ENCODE assay signal across 13 mouse cellular contexts in the genomic region with DNA sequence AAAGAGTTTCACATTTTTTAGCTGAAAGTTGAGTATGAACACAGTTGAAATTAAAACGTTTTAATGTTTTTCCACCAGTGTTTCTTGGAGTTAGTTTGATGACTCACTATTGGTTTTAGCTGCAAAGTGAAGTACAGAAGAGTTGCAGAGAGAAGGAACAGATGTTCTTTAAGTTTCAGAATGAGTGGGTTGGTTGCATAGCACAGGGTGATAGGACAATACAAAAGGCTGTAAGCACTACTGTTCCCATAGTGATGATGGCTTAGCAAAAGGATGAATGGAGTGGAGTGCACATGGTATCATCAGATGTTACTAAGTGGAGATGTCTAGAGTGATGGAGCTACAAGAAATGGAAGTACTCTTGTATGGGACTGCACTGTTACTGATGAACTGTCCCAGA.
DNase-seq lines count a peak whose midpoint lies in the region; ATAC-seq lines count a peak whose summit lies in the region.
"Had no signal": no experiment of that assay in that cellular context is flagged by ENCODE, and none has a peak within 500 bp of the region (broad histone marks: within the 10 kb centered on the region; RNA-seq: fewer than 3 reads in every experiment).

No protein-coding gene starts in this region.

- H3K27ac ChIP-seq in liver, embryonic 13.5 days, result peak overlapping the region; percentile 99
- H3K27ac ChIP-seq: embryonic facial prominence, embryonic 10.5 days; heart, adult 2 months; kidney, embryonic 15.5 days had no signal

- H3K4me3 ChIP-seq in liver, embryonic 13.5 days (replicated peaks), result no peak overlapping the region
- H3K4me3 ChIP-seq: embryonic facial prominence, embryonic 10.5 days; heart, adult 2 months; kidney, embryonic 15.5 days had no signal

- H3K9me3 ChIP-seq in liver, embryonic 13.5 days (replicated peaks), result no peaks in the 10 kb centered on the region
- H3K9me3 ChIP-seq: embryonic facial prominence, embryonic 10.5 days; kidney, embryonic 15.5 days had no signal

- WGBS in liver, embryonic 13.5 days (ENCODE audit: insufficient replicate concordance), result 37% methylated on average over 1 of the region's 1 CpGs

- no peaks in the 10 kb centered on the region; the same call in 1 of the 2 replicates for H3K36me3 ChIP-seq in liver, embryonic 13.5 days
- H3K36me3 ChIP-seq: kidney, embryonic 15.5 days had no signal

- no peak overlapping the region for H3K9ac ChIP-seq in liver, embryonic 13.5 days
- H3K9ac ChIP-seq: kidney, embryonic 15.5 days had no signal

- H3K27me3 ChIP-seq in liver, embryonic 13.5 days, result no peaks in the 10 kb centered on the region
- H3K27me3 ChIP-seq: kidney, embryonic 15.5 days had no signal

- DNase-seq in frontal cortex, adult 2 months (ENCODE audit: extremely low spot score in 1 of 2, low spot score in 1 of 2), result peak; percentile 54 to 74
- DNase-seq in frontal cortex, postnatal 25 days (ENCODE audit: low spot score in 2 of 2), result no peak
- peak; percentile 8 for DNase-seq in right cerebral cortex, postnatal 25 days
- no peak for DNase-seq in right cerebral cortex, postnatal 4 days
- DNase-seq in liver, embryonic 13.5 days, result no peak
- no peak for DNase-seq in embryo, embryonic 10.5 days (ENCODE audit: low spot score)
- no peak for DNase-seq in adrenal gland, postnatal 36 days
- no peak for DNase-seq in spleen, postnatal 4 days (ENCODE audit: low spot score in 2 of 2)
- DNase-seq: B cell, adult 2 months; cerebellum, adult 9-11 months; heart, adult 2 months had no signal

- no peak overlapping the region for H3K4me2 ChIP-seq in liver, embryonic 13.5 days
- H3K4me2 ChIP-seq: kidney, embryonic 15.5 days had no signal

- H3K4me1 ChIP-seq in liver, embryonic 13.5 days (replicated peaks), result peaks cover 74% of the 10 kb centered on the region
- H3K4me1 ChIP-seq: embryonic facial prominence, embryonic 10.5 days; kidney, embryonic 15.5 days had no signal

- ATAC-seq in liver, embryonic 13.5 days (ENCODE audit: low read depth), result no peak

Comparison
In these comparisons a context has a peak if more than half of its experiments do, and no peak if none do; other contexts are left out.
1. DNase-seq: peak in frontal cortex, adult 2 months (2 of 2) and right cerebral cortex, postnatal 25 days (single experiment); none in frontal cortex, postnatal 25 days (0 of 2), right cerebral cortex, postnatal 4 days (single experiment), liver, embryonic 13.5 days (single experiment), embryo, embryonic 10.5 days (single experiment), adrenal gland, postnatal 36 days (0 of 2) and spleen, postnatal 4 days (0 of 2).